Mouse (Mus musculus) C2C12 (cell line): ENCODE measurements at regions not wholly inside any gene's neighbourhood (a gene's known extent, or its start where the extent isn't known, plus 50 kb on each side); places are given as distances from the start of the nearest gene placed in this dataset.

ENCODE experiments used
- H3K27me3 ChIP-seq: one replicate; pipeline ENCODE4 v1.6.1; 2011; ENCODE audit not compliant: control insufficient read depth, insufficient read depth, insufficient read length
- H3K36me3 ChIP-seq: one replicate; pipeline ENCODE4 v1.6.1; 2011; ENCODE audit not compliant: control insufficient read depth, insufficient read depth
- H3K4me3 ChIP-seq: one replicate; pipeline ENCODE4 v1.5.1; 2011; ENCODE audit warnings: mild to moderate bottlenecking, control low read depth; ENCODE audit not compliant: poor library complexity, insufficient read depth, severe bottlenecking
- H3K79me2 ChIP-seq: one replicate; pipeline ENCODE4 v1.6.1; 2011; ENCODE audit not compliant: control insufficient read depth, insufficient read depth
- H3K79me3 ChIP-seq: one replicate; pipeline ENCODE4 v1.6.1; 2011; ENCODE audit warnings: low read depth, control low read depth
- H3ac ChIP-seq: one replicate; pipeline ENCODE3; 2011; ENCODE audit warnings: low read depth; ENCODE audit not compliant: control insufficient read depth, insufficient read length
- CEBPB ChIP-seq: IDR thresholded peaks from one replicate; pipeline ENCODE4 v1.6.1; 2011; ENCODE audit warnings: low read depth, mild to moderate bottlenecking, control low read depth, moderate library complexity
- CTCF ChIP-seq: IDR thresholded peaks from one replicate; pipeline ENCODE4 v1.5.1; 2011; ENCODE audit not compliant: control insufficient read depth, insufficient read depth, insufficient read length
- FOSL1 ChIP-seq: IDR thresholded peaks from one replicate; pipeline ENCODE4 v1.8.0; 2011; ENCODE audit warnings: mild to moderate bottlenecking, low read length; ENCODE audit not compliant: poor library complexity, insufficient read depth, severe bottlenecking
- MAX ChIP-seq: IDR thresholded peaks from one replicate; pipeline ENCODE4 v1.6.1; 2011; ENCODE audit warnings: mild to moderate bottlenecking, control low read depth
- MYOD1 ChIP-seq: IDR thresholded peaks from one replicate; pipeline ENCODE4 v1.6.1; 2011; ENCODE audit warnings: low read depth; ENCODE audit not compliant: control insufficient read depth, insufficient read length
- MYOG ChIP-seq: IDR thresholded peaks from one replicate; pipeline ENCODE4 v1.6.1; 2011; ENCODE audit not compliant: control insufficient read depth, insufficient read length; ENCODE audit errors: extremely low read depth
- USF1 ChIP-seq: IDR thresholded peaks from one replicate; pipeline ENCODE4 v1.6.1; 2011; ENCODE audit warnings: low read depth, mild to moderate bottlenecking, control low read depth, moderate library complexity

DNA sequence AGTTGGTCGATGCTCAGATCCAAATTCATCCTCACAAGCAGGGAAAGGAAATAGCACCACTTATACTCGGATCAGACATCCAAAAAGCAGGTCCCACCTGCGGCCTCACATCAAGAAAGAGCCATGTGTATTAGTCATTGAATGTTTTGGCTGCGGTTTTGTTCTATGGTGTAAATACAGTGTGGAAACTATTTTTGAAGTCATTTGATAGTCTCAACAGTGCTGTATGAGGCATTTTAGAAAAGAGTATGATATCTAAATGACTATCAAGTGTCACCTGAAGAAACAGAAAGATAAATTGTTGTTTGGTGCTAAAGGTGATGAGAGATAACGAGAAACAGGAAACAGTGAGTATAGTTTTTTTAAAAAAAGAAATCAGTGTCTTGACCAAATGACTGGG lies 74.7 kb downstream of the Cep44 start:
- Histone ChIP-seq H3K79me2 (no peaks in the 10 kb centered on the region), H3ac (no peak overlapping the region), H3K4me3 (no peak overlapping the region), H3K27me3 (no peaks in the 10 kb centered on the region), H3K36me3 (no peaks in the 10 kb centered on the region), H3K79me3 (no peaks in the 10 kb centered on the region)
- no peak for TF ChIP-seq CEBPB
- TF ChIP-seq MYOD1: no peak
- TF ChIP-seq MAX: no peak
- no peak for TF ChIP-seq MYOG
- TF ChIP-seq CTCF: no peak
- TF ChIP-seq USF1: no peak
- no peak for TF ChIP-seq FOSL1

DNA sequence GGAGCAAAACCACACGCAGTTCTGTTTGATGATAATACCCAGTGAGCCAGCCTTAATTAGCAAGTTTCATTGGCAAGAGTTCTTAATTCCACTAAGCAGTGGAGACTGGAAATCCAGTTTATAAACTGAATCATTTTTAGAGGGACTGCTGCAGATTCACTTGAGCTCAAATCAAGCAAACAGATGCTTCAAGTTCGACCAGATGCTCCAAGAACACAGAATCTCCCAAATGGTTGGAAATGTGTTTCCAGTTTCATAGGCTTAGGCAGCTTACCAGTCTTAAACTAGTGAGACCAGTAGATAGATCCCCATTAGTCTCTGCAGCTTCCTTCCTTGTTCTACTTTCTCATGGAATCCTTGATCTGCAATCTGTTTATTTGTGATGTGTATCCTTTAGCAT lies 75.7 kb downstream of the Cep44 start:
- Histone ChIP-seq H3K36me3 (no peaks in the 10 kb centered on the region), H3K27me3 (no peaks in the 10 kb centered on the region), H3K4me3 (no peak overlapping the region), H3ac (no peak overlapping the region), H3K79me2 (no peaks in the 10 kb centered on the region), H3K79me3 (no peaks in the 10 kb centered on the region)
- TF ChIP-seq MYOD1: no peak

DNA sequence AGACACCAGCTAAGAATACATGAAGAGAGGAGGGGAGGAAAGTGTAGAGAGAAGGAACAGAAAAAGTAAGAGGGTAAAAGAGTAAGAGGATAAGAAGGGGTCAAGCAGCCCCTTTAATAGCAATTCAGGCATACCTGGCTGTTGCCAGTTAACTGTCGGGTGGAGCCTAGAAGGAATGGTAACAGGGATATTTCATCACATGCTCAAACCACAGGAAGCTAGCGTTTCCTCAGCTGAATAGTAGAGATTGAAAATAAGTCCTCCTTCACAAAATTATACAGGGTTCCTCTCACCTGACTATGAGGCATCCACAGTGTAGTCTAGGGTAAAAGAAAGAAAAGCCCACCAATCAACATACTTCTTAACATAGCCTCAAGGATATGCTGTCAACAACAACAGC lies 76.5 kb downstream of the Cep44 start:
- no peaks in the 10 kb centered on the region for H3K36me3 ChIP-seq
- H3K79me2 ChIP-seq: no peaks in the 10 kb centered on the region
- no peak overlapping the region for H3K4me3 ChIP-seq
- TF ChIP-seq CEBPB (no peak), MYOG (no peak), MYOD1 (no peak), FOSL1 (no peak), CTCF (no peak), USF1 (no peak), MAX (no peak)
- H3ac ChIP-seq: no peak overlapping the region
- no peaks in the 10 kb centered on the region for H3K27me3 ChIP-seq
- H3K79me3 ChIP-seq: no peaks in the 10 kb centered on the region

DNA sequence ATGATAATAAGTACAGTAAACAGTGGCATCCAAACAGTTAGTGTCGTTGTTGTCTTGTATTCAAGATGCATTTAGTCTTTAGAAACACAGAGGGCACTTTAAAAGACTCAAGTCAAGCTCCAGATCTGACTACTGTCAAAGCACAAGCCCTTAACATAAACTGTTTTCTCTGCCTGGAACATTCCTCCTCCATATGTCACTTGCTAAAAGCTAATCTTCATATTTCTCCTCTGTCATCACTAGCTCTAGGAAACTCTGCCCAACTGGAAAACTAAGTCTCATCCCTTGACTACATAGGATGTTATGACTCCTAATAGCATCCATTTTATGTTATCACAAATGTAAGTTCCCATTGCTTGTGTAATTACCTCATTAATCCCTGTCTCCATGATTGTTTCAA lies 85.8 kb downstream of the Cep44 start:
- Histone ChIP-seq H3K36me3 (no peaks in the 10 kb centered on the region), H3K27me3 (no peaks in the 10 kb centered on the region)
- no peak for TF ChIP-seq MYOG
- TF ChIP-seq MYOD1: no peak
- no peak for TF ChIP-seq USF1
- TF ChIP-seq MAX: no peak
- no peak for TF ChIP-seq FOSL1
- no peak for TF ChIP-seq CTCF
- TF ChIP-seq CEBPB: no peak

DNA sequence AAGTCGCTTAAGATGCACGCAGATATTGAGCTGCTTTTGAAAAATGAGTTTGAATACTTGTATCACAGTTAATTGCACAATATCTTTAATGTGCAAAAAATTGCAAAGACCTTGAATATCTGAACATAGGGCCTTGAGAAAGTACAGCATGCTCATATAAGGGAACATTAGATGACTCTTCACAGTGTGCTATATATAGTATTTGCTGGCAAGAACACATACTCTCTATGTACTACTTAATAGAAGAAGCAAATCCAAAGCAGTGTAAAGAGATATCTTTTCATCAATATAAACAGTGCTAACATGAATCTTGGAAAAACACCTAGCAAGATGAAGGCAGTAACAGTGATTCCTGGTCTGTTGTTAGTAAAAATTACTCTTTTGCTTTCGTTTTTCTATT lies 99.9 kb downstream of the Cep44 start:
- no peaks in the 10 kb centered on the region for H3K27me3 ChIP-seq
- H3K79me3 ChIP-seq: no peaks in the 10 kb centered on the region
- no peak overlapping the region for H3ac ChIP-seq
- H3K79me2 ChIP-seq: no peaks in the 10 kb centered on the region
- H3K36me3 ChIP-seq: no peaks in the 10 kb centered on the region
- H3K4me3 ChIP-seq: no peak overlapping the region
- TF ChIP-seq CTCF (no peak), MYOG (no peak), MYOD1 (no peak), FOSL1 (no peak)

More for the DNA sequence above, 85.8 kb downstream of the Cep44 start:
- Histone ChIP-seq H3ac (no peak overlapping the region), H3K4me3 (no peak overlapping the region), H3K79me2 (no peaks in the 10 kb centered on the region), H3K79me3 (no peaks in the 10 kb centered on the region)

DNA sequence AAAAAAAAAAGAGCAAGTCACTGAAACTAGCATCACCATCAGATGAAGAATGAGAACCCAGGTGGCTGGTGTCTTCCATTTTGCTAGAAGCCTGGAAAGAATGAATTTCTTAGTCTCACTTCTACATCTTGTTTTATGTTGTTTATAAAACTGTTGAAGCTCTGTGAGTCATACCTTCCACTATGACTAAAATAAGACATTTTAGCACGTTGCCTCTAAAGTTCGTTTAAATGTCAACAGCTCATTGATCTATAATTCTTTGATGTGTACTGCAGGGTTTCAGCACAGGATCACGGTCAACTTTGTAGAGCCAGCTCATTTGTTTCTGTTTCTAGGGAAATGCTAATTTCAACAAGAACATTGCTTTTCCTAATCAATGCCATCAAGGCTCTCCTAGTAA lies 107.2 kb downstream of the Cep44 start:
- Histone ChIP-seq H3K79me2 (no peaks in the 10 kb centered on the region), H3K4me3 (no peak overlapping the region), H3K27me3 (no peaks in the 10 kb centered on the region), H3ac (no peak overlapping the region), H3K36me3 (no peaks in the 10 kb centered on the region), H3K79me3 (no peaks in the 10 kb centered on the region)
- TF ChIP-seq CTCF (no peak), CEBPB (no peak), MAX (no peak), MYOG (no peak), MYOD1 (no peak)
